Mouse (Mus musculus): Measurements from ENCODE around the gene Hist1h2bp. TPM values are rescaled to one million over a fixed set of nuclear protein-coding genes. Genes with fewer than 3 reads are reported as not detected.
A peak's percentile ranks its signal among the peaks of the same experiment; 100 is the strongest.

Hist1h2bp gene
- total and polyA plus RNA-seq, 3 experiments: 0.60 to 510 (median 3.6) TPM

DNA sequence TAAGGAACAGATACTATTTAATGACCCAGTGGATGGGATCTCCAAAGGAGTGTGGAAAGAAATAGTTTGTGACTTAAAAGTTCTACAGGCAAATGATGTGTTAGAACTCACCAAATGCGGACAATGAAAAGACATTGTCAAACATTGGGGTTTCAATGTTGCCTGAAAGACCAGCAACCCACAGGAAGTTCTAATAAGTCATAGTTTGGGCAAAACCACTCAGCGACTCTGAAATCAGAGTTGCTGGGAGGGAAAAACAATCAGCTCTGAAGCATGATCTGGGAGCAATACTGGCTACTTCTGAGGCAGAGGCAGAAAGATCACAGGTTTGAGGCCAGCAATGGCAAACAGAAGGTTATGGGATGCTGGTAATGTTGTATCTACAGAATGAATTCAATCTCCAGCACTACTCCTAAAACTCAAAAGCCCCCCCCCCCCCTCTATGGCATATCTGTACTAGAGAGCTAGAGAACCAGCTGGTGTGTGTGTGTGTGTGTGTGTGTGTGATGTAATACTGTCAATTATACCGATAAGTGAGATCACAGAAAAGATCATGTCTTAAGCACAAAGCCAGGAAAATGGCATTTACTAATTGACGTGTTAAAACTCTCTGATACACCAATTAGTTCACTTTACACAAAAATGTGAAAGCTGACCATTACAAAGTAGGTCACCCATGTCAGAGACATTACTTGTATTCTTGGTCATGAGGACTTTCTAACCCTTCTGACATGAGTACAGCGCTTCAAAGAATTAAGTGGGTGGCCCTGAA, 37.7 kb upstream of the Hist1h2bp start:
- Histone ChIP-seq H3K4me1 (ENCODE audit: control insufficient read depth in 1 of 2, insufficient read depth in 2 of 2) (peaks cover 0 to 14% of the 10 kb centered on the region in 2 experiments; a peak in 2 of 4 replicates), H3K9ac (ENCODE audit: insufficient read depth, low read depth) (peak overlapping the region; percentile 86), H3K36me3 (replicated peaks in 1 of 2; ENCODE audit: control insufficient read depth in 1 of 2, insufficient read depth in 1 of 2, low read length in 1 of 2) (no peaks in the 10 kb centered on the region), H3K4me3 (replicated peaks in 1 of 3; ENCODE audit: low read depth in 2 of 3, low read length in 2 of 3, poor library complexity in 1 of 3) (peak overlapping the region; percentile 53 to 69 (median 55)), H3K4me2 (ENCODE audit: insufficient read depth, low read depth, poor library complexity, severe bottlenecking) (peak overlapping the region; percentile 85), H3K9me3 (replicated peaks; ENCODE audit: low read length) (no peaks in the 10 kb centered on the region), H3K27ac (ENCODE audit: insufficient read depth, low read depth) (peak overlapping the region; percentile 73), H3K79me2 (replicated peaks; ENCODE audit: control insufficient read depth, extremely low read depth, insufficient read depth, poor library complexity, severe bottlenecking) (no peaks in the 10 kb centered on the region), H3K27me3 (replicated peaks) (no peaks in the 10 kb centered on the region)
- in situ Hi-C loops (cut with MboI; ENCODE audit: low pct_ligation_motif_present, low pct_unique_long_range_greater_than_20kb, low sequenced_read_pairs) (loop anchor here (10.0 to 25.0 kb wide), 2 partner anchors 285 to 1813 kb away; partner anchors contain the start of genes Hist1h1d, Hist1h2ad, Hist1h2ae and Hist1h2ah), dilution Hi-C loops (cut with MboI; ENCODE audit: extremely low pct_ligation_motif_present, extremely low pct_unique_long_range_greater_than_20kb, low sequenced_read_pairs) (no loop called here)
- peak; percentile 67 for DNase-seq (ENCODE audit: extremely low read depth)
- TF ChIP-seq EP300 (IDR thresholded peaks at IDR 0.05; ENCODE audit: low read length) (no peak), CHD2 (IDR thresholded peaks at IDR 0.05; ENCODE audit: low read length) (no peak), E2F4 (IDR thresholded peaks at IDR 0.05; ENCODE audit: insufficient replicate concordance, low read depth, low read length) (0 out of 2 replicates have a peak, but pooled peaks have one; percentile 65), SIN3A (IDR thresholded peaks at IDR 0.05; ENCODE audit: low read length) (no peak; the same call in 1 of the 2 replicates), ZMIZ1 (IDR thresholded peaks at IDR 0.05; ENCODE audit: low read depth, low read length) (no peak), PAX5 (IDR thresholded peaks at IDR 0.05; ENCODE audit: low read length) (no peak), GABPA (IDR thresholded peaks at IDR 0.05; ENCODE audit: insufficient replicate concordance, low read depth, low read length) (no peak), MYC (IDR thresholded peaks at IDR 0.05; ENCODE audit: low read depth, low read length) (no peak; the same call in 1 of the 2 replicates), USF1 (IDR thresholded peaks at IDR 0.05; ENCODE audit: low read depth, low read length) (no peak), ELF1 (IDR thresholded peaks at IDR 0.05; ENCODE audit: low read depth, low read length) (no peak), RCOR1 (conservative IDR thresholded peaks at IDR 0.05; ENCODE audit: low read depth, low read length) (no peak), IRF4 (IDR thresholded peaks at IDR 0.05; ENCODE audit: low read depth, low read length) (no peak), CHD1 (IDR thresholded peaks at IDR 0.05; ENCODE audit: low read depth, low read length) (peak; percentile 64), USF2 (conservative IDR thresholded peaks at IDR 0.05; ENCODE audit: low read depth, low read length) (peak; percentile 46), ZNF384 (IDR thresholded peaks at IDR 0.05; ENCODE audit: low read depth, low read length) (no peak), POLR2A (IDR thresholded peaks at IDR 0.05; ENCODE audit: low read depth, low read length) (peak; percentile 91), TCF12 (IDR thresholded peaks at IDR 0.05; ENCODE audit: low read depth, low read length) (no peak), NELFE (IDR thresholded peaks at IDR 0.05; ENCODE audit: low read depth, low read length) (no peak), MAZ (IDR thresholded peaks at IDR 0.05; ENCODE audit: low read depth, low read length) (0 out of 2 replicates have a peak, but pooled peaks have one; percentile 18), BHLHE40 (IDR thresholded peaks at IDR 0.05; ENCODE audit: low read depth, low read length) (no peak), KAT2A (IDR thresholded peaks at IDR 0.05; ENCODE audit: insufficient replicate concordance, low read length) (no peak), ETS1 (conservative IDR thresholded peaks at IDR 0.05; ENCODE audit: low read depth, low read length) (no peak), MXI1 (IDR thresholded peaks at IDR 0.05; ENCODE audit: low read depth, low read length) (no peak; the same call in 1 of the 2 replicates), NRF1 (IDR thresholded peaks at IDR 0.05; ENCODE audit: low read depth, low read length) (no peak), MEF2A (IDR thresholded peaks at IDR 0.05; ENCODE audit: borderline replicate concordance, low read depth, low read length) (no peak), HCFC1 (IDR thresholded peaks at IDR 0.05; ENCODE audit: low read depth, low read length) (0 out of 2 replicates have a peak, but pooled peaks have one; percentile 8), TBP (conservative IDR thresholded peaks at IDR 0.05; ENCODE audit: low read depth, low read length) (0 out of 2 replicates have a peak, but pooled peaks have one; percentile 18), SMC3 (IDR thresholded peaks at IDR 0.05; ENCODE audit: low read depth, low read length) (peak; percentile 16; the same call in 1 of the 2 replicates), UBTF (IDR thresholded peaks at IDR 0.05; ENCODE audit: low read depth, low read length) (no peak), MAX (IDR thresholded peaks at IDR 0.05; ENCODE audit: low read length) (no peak), POLR2AphosphoS2 (IDR thresholded peaks at IDR 0.05; ENCODE audit: low read depth, low read length) (peak; percentile 99), ZKSCAN1 (IDR thresholded peaks at IDR 0.05; ENCODE audit: borderline replicate concordance, low read depth, low read length) (no peak), JUN (IDR thresholded peaks at IDR 0.05; ENCODE audit: insufficient read depth, low read depth, low read length) (no peak), RAD21 (IDR thresholded peaks at IDR 0.05; ENCODE audit: low read depth, low read length) (no peak), MAFK (IDR thresholded peaks at IDR 0.05; ENCODE audit: insufficient replicate concordance, low read length) (no peak), JUND (conservative IDR thresholded peaks at IDR 0.05; ENCODE audit: low read depth, low read length) (no peak), CTCF (conservative IDR thresholded peaks at IDR 0.05 in 1 of 2, IDR thresholded peaks at IDR 0.05 in 1 of 2; ENCODE audit: low read depth in 2 of 2, low read length in 2 of 2) (no peak), ZC3H11A (IDR thresholded peaks at IDR 0.05; ENCODE audit: low read depth, low read length) (no peak)

All from CH12.LX (cell line).